15 mouse cellular contexts compared by ENCODE assay signal in the genomic region with DNA sequence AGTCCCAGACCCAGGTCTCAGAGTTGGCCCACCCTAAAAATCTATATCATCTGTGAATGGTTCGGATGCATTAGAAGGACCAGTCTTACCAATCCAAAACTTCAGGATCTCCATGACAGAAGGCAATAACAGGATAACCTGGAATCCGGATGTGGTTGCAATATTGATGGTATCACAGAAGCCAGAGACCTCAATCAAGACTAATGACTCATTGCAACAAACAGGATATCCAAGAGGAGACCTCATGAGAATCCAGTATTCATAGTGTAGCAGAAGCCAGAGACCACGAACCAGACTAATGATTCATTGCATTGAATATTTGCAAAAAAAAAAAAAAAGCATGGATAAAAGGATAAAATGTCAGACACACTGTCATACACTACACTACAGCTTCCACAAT.
"Had no signal": no experiment of that assay in that cellular context is flagged by ENCODE, and none has a peak within 500 bp of the region (broad histone marks: within the 10 kb centered on the region; RNA-seq: fewer than 3 reads in every experiment).

No protein-coding gene starts in this region.

- DNase-seq: gastrocnemius, adult 2 months; gastrocnemius, postnatal 10 days; gastrocnemius, postnatal 25 days; heart, adult 18-20 months; heart, postnatal 10 days; heart, postnatal 4 days; kidney, adult 11 months; kidney, adult 2 months; kidney, adult 9 months; kidney, postnatal 14 days; kidney, postnatal 36 days; layer of hippocampus, adult 9-11 months; liver; liver, embryonic 13.5 days had no signal

- ATAC-seq: hindbrain, postnatal 0 days had no signal
